Mouse (Mus musculus) forebrain, embryonic 10.5 days (tissue): ENCODE measurements around the gene Dnah7a. TPM values are rescaled to one million over a fixed set of nuclear protein-coding genes. Genes with fewer than 3 reads are reported as not detected.
A peak's percentile ranks its signal among the peaks of the same experiment; 100 is the strongest.
"Not testable (repeated sequence)": the region's sequence is repeated elsewhere in the genome, so short reads cannot be mapped to it uniquely, and the experiment has no call there.

ENCODE experiments used
- DNase-seq: peaks from one replicate; pipeline ENCODE4 v3.0.0-alpha.2; 2017; ENCODE audit warnings: low spot score; ENCODE audit errors: extremely low spot score
- H3K27ac ChIP-seq: fragments of 300-500 bp; sonication (generic); 2 replicates; pipeline ENCODE4 v1.5.1; 2016; ENCODE audit warnings: mild to moderate bottlenecking
- H3K27me3 ChIP-seq: fragments of 300-500 bp; sonication (generic); 2 replicates; pipeline ENCODE4 v1.6.1; 2016; ENCODE audit warnings: mild to moderate bottlenecking; ENCODE audit not compliant: poor library complexity, severe bottlenecking
- H3K36me3 ChIP-seq: fragments of 300-500 bp; sonication (generic); replicated peaks from 2 replicates; pipeline ENCODE4 v1.6.1; 2016; ENCODE audit warnings: mild to moderate bottlenecking, moderate library complexity
- H3K4me1 ChIP-seq: fragments of 300-500 bp; sonication (generic); 2 replicates; pipeline ENCODE4 v1.6.1; 2016
- H3K4me3 ChIP-seq: fragments of 300-500 bp; sonication (generic); 2 replicates; pipeline ENCODE4 v1.5.1; 2016; ENCODE audit warnings: mild to moderate bottlenecking, moderate library complexity
- H3K9me3 ChIP-seq: fragments of 300-500 bp; sonication (generic); 2 replicates; pipeline ENCODE4 v1.6.1; 2016; ENCODE audit warnings: mild to moderate bottlenecking, moderate library complexity
- WGBS: fragments of 180-500 bp; shearing (Covaris S2); methylation state at CpG from one replicate; pipeline ENCODE4 v1.1.7; 2016; 5-methylcytosine and 5-hydroxymethylcytosine counted together
- polyA plus RNA-seq: library from polyadenylated mRNA; unstranded; fragments of >200 nt; fragmentation: Nextera tagmentation; extraction: Ambion mirVana; gene quantifications from 2 replicates; pipeline ENCODE4 v1.2.1, GENCODE M21; 2016

The Dnah7a gene
- polyA plus RNA-seq = 8.5 and 9.6 TPM in 2 replicates

- no peaks in the 10 kb centered on the region for H3K36me3 ChIP-seq
- H3K27ac ChIP-seq = peak within 1 kb of the TSS; percentile 90
- WGBS = 15% methylated on average over 42 of the region's 42 CpGs
Measured at GRCm38 (mm10) chr1:53706431-53707361, at the start of gene Dnah7a. TSS of gene Dnah7a (minus strand) at chr1:53706784.

GRCm38 (mm10) chr1:53753501-53753900 is 46.9 kb upstream of the Dnah7a start:
- 89% methylated on average over 2 of the region's 2 CpGs for WGBS
- not testable (repeated sequence) for H3K9me3 ChIP-seq, H3K27ac ChIP-seq, H3K4me3 ChIP-seq, H3K4me1 ChIP-seq, DNase-seq, H3K27me3 ChIP-seq, H3K36me3 ChIP-seq

More at GRCm38 (mm10) chr1:53706431-53707361, at the start of gene Dnah7a:
- Histone ChIP-seq H3K4me3 (peak within 1 kb of the TSS; percentile 60), H3K9me3 (no peaks in the 10 kb centered on the region), H3K4me1 (peaks cover 14% of the 10 kb centered on the region), H3K27me3 (no peaks in the 10 kb centered on the region)
- DNase-seq = peak; percentile 76

- 66% methylated on average over 1 of the region's 1 CpGs for WGBS
- no peak for DNase-seq
- peaks cover 2% of the 10 kb centered on the region; the same call in 1 of the 2 replicates for H3K27me3 ChIP-seq
- no peaks in the 10 kb centered on the region for H3K9me3 ChIP-seq
- no peak overlapping the region for H3K27ac ChIP-seq
- peaks cover 12% of the 10 kb centered on the region for H3K4me1 ChIP-seq
- H3K36me3 ChIP-seq = no peaks in the 10 kb centered on the region
- no peak overlapping the region for H3K4me3 ChIP-seq
Measured at GRCm38 (mm10) chr1:53751144-53751543, 44.6 kb upstream of the Dnah7a start.

- H3K36me3 ChIP-seq, H3K4me3 ChIP-seq, H3K27me3 ChIP-seq, H3K27ac ChIP-seq, H3K9me3 ChIP-seq, DNase-seq: not testable (repeated sequence)
- peaks cover 16% of the 10 kb centered on the region for H3K4me1 ChIP-seq
- 83% methylated on average over 7 of the region's 7 CpGs for WGBS
Measured at GRCm38 (mm10) chr1:53750697-53751096, 44.1 kb upstream of the Dnah7a start.

GRCm38 (mm10) chr1:53749881-53750385 is 43.3 kb upstream of the Dnah7a start:
- H3K9me3 ChIP-seq, H3K36me3 ChIP-seq, H3K4me3 ChIP-seq, DNase-seq, H3K27ac ChIP-seq: not testable (repeated sequence)
- 60% methylated on average over 1 of the region's 1 CpGs for WGBS
- H3K4me1 ChIP-seq = peaks cover 16% of the 10 kb centered on the region
- H3K27me3 ChIP-seq = peaks cover 13% of the 10 kb centered on the region; the same call in 1 of the 2 replicates

- 15% methylated on average over 9 of the region's 11 CpGs for WGBS
- peaks cover 16% of the 10 kb centered on the region for H3K4me1 ChIP-seq
- DNase-seq = no peak
- no peaks in the 10 kb centered on the region for H3K36me3 ChIP-seq
- no peak overlapping the region for H3K27ac ChIP-seq
- H3K9me3 ChIP-seq = no peaks in the 10 kb centered on the region
- H3K27me3 ChIP-seq = peaks cover 21% of the 10 kb centered on the region; the same call in 1 of the 2 replicates
- H3K4me3 ChIP-seq = no peak overlapping the region
Measured at GRCm38 (mm10) chr1:53748571-53748970, 42.0 kb upstream of the Dnah7a start.

GRCm38 (mm10) chr1:53746001-53746400 is 39.4 kb upstream of the Dnah7a start:
- WGBS = 60% methylated on average over 5 of the region's 5 CpGs
- H3K27ac ChIP-seq = no peak overlapping the region
- H3K4me1 ChIP-seq = peaks cover 22% of the 10 kb centered on the region
- no peaks in the 10 kb centered on the region for H3K9me3 ChIP-seq
- peaks cover 21% of the 10 kb centered on the region; the same call in 1 of the 2 replicates for H3K27me3 ChIP-seq
- DNase-seq = no peak
- no peak overlapping the region for H3K4me3 ChIP-seq
- no peaks in the 10 kb centered on the region for H3K36me3 ChIP-seq

- Histone ChIP-seq H3K4me1 (peaks cover 20% of the 10 kb centered on the region; the same call in 1 of the 2 replicates), H3K4me3 (no peak overlapping the region), H3K9me3 (no peaks in the 10 kb centered on the region), H3K27me3 (peaks cover 35% of the 10 kb centered on the region; the same call in 1 of the 2 replicates), H3K27ac (no peak overlapping the region), H3K36me3 (no peaks in the 10 kb centered on the region)
- 87% methylated on average over 3 of the region's 3 CpGs for whole genome bisulfite sequencing
- DNase-seq = no peak
Measured at GRCm38 (mm10) chr1:53741742-53742458, 35.3 kb upstream of the Dnah7a start.

- no peaks in the 10 kb centered on the region for H3K9me3 ChIP-seq
- WGBS = 78% methylated on average over 4 of the region's 4 CpGs
- H3K36me3 ChIP-seq = no peaks in the 10 kb centered on the region
- H3K4me3 ChIP-seq = no peak overlapping the region
- H3K4me1 ChIP-seq = peaks cover 15% of the 10 kb centered on the region; the same call in 1 of the 2 replicates
- H3K27me3 ChIP-seq = peaks cover 34% of the 10 kb centered on the region; the same call in 1 of the 2 replicates
- no peak overlapping the region for H3K27ac ChIP-seq
- DNase-seq = no peak
Measured at GRCm38 (mm10) chr1:53740777-53741336, 34.3 kb upstream of the Dnah7a start.

GRCm38 (mm10) chr1:53740077-53740776 is 33.6 kb upstream of the Dnah7a start:
- not testable (repeated sequence) for H3K27ac ChIP-seq, DNase-seq, H3K4me3 ChIP-seq, H3K36me3 ChIP-seq, H3K9me3 ChIP-seq
- Histone ChIP-seq H3K27me3 (peaks cover 27% of the 10 kb centered on the region; the same call in 1 of the 2 replicates), H3K4me1 (peaks cover 14% of the 10 kb centered on the region; the same call in 1 of the 2 replicates)
- WGBS = 43% methylated on average over 4 of the region's 4 CpGs

- Histone ChIP-seq H3K4me3 (no peak overlapping the region), H3K9me3 (no peaks in the 10 kb centered on the region), H3K36me3 (no peaks in the 10 kb centered on the region), H3K27me3 (peaks cover 18% of the 10 kb centered on the region; the same call in 1 of the 2 replicates), H3K4me1 (peaks cover 13% of the 10 kb centered on the region; the same call in 1 of the 2 replicates), H3K27ac (no peak overlapping the region)
- DNase-seq = no peak
- 94% methylated on average over 3 of the region's 3 CpGs for WGBS
Measured at GRCm38 (mm10) chr1:53736583-53736982, 30.0 kb upstream of the Dnah7a start.
